Mouse (Mus musculus): ENCODE data around the gene Olfr1272. TPM values are rescaled to one million over a fixed set of nuclear protein-coding genes. Genes with fewer than 3 reads are reported as not detected.

Olfr1272 gene
- not detected for total RNA-seq (2023)

DNA sequence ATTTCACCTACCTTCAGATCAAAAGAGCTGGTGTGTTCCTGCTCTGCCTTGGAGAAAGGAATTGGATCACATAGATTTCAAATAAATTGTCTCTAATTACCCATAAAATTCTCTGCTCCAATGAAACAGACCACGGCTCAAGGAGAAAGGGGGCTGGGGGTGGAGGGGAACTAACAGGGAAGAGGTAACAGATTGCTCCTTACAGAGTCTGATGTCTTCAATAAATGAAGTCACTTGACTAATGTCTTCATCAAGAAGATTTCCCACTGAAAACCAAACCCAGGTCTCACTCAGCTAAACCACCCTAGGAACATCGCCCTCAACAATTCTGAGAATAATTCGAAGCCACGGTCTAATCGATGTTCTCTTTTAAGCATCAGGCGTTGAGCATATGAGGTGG lies at the start of gene Olfr1272:
Gene Olfr1272, minus strand, starts transcription at position 101 of the 400 bp plus-strand sequence.

GRCm38 (mm10) chr2:90321900-90322299 lies 29.3 kb upstream of the Olfr1272 start, which contains the start of gene Gm13769:
Gm13769 (plus strand) TSS chr2:90322200.

GRCm38 (mm10) chr2:90270932-90271331 lies 21.7 kb downstream of the Olfr1272 start, which contains the start of gene Olfr1271:
Olfr1271 (minus strand) TSS chr2:90271032.

DNA sequence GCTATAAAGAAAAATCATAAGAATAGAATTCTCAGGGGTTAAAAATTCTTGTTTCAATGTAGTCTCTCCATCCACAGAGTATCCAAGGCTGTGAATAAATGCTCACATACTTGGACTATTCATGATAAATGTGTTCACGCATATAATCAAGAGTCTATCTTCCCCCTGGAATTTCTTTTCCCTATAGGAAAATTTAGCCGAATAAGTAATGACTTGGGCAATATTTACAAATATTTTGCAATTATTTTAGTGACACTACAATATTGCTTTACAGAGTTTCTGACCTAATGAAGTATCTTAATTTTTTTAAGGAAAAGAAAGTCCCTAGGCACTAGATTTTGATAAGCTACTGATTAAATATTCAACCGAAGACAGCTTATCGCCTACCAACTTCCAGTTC lies 35.1 kb downstream of the Olfr1272 start, which contains the start of gene Olfr142:
Gene Olfr142, minus strand, starts transcription at position 101 of the 400 bp plus-strand sequence.

Other genes with a start within 250 kb of the Olfr1272 start
- gene Olfr140, start 229.2 kb downstream of the Olfr1272 start, total RNA-seq (2023): not detected
- not detected for gene Olfr1269, start 171.4 kb downstream of the Olfr1272 start, total RNA-seq (2023)
- not detected for gene Olfr32, start 150.5 kb downstream of the Olfr1272 start, total RNA-seq (2023)
- gene Olfr1270, start 139.8 kb downstream of the Olfr1272 start, total RNA-seq (2023): not detected
- gene Olfr1506, start 68.3 kb downstream of the Olfr1272 start, total RNA-seq (2023): under 1 TPM; 0.44 to 0.55 TPM
- gene Olfr142, start 35.2 kb downstream of the Olfr1272 start, total RNA-seq (2023): not detected
- not detected for gene Olfr1271, start 21.8 kb downstream of the Olfr1272 start, total RNA-seq (2023)
- gene Gm13769, start 29.4 kb upstream of the Olfr1272 start, total RNA-seq (2023): not detected
- gene Olfr1274-ps, start 105.8 kb upstream of the Olfr1272 start, total RNA-seq (2023): not detected